In the genomic region with DNA sequence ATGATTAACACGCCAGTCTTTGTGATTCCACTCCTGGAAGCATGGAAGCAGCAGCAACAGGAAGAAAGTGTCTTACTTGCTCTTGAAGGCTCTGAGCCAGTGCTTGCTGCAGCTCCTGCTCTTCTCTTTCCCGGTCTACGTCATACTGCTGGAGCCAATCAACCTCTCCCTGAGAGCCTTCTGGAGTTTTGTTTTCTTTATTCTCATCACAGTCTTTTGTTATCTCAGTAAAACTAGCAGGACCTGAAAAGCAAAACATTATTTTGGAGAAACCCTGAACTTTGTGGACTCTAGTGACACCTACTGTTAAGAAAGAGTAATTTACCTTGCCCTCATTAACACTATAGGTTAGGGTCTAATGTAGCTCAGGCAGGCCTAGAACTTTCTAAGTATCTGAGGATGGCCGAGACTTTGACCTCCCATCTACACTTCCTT, we compare ENCODE assay signal across 9 mouse cellular contexts. TPM values are rescaled to one million over a fixed set of nuclear protein-coding genes. Genes with fewer than 3 reads are reported as not detected.
DNase-seq lines count a peak whose midpoint lies in the region; ATAC-seq and TF ChIP-seq lines count a peak whose summit lies in the region.
"Had no signal": no experiment of that assay in that cellular context is flagged by ENCODE, and none has a peak within 500 bp of the region (broad histone marks: within the 10 kb centered on the region; RNA-seq: fewer than 3 reads in every experiment).

No protein-coding gene starts in this region.

- peak; percentile 17 to 28 for DNase-seq in cerebellum, adult 2 months
- no peak for DNase-seq in cerebellum, postnatal 4 days (ENCODE audit: low spot score in 2 of 2)
- DNase-seq in thymus, postnatal 0 days (ENCODE audit: low spot score) = peak; percentile 52
- DNase-seq in thymus, adult 2 months = no peak
- DNase-seq in heart, adult 2 months = peak; percentile 28 to 32
- DNase-seq in retina, postnatal 7 days (ENCODE audit: low read depth, low spot score) = peak; percentile 54
- no peak for DNase-seq in gastrocnemius, postnatal 36 days
- DNase-seq: liver, embryonic 13.5 days had no signal

- H3K4me2 ChIP-seq in kidney, embryonic 16.5 days (replicated peaks; ENCODE audit: low read depth, low read length) = no peak overlapping the region
- H3K4me2 ChIP-seq: liver, embryonic 13.5 days had no signal

- WGBS in cerebellum, adult 2 months = 57% methylated on average over 4 of the region's 4 CpGs
- WGBS in thymus, adult 2 months = 78% methylated on average over 4 of the region's 4 CpGs
- 24% methylated on average over 4 of the region's 4 CpGs for WGBS in heart, adult 2 months
- WGBS in kidney, embryonic 16.5 days = 39% methylated on average over 4 of the region's 4 CpGs

- H3K4me3 ChIP-seq in cerebellum, adult 2 months (replicated peaks; ENCODE audit: insufficient read depth, low read depth, low read length) = no peak overlapping the region
- no peak overlapping the region for H3K4me3 ChIP-seq in thymus, adult 2 months (ENCODE audit: control insufficient read depth, insufficient read depth, low read length)
- no peak overlapping the region for H3K4me3 ChIP-seq in heart, adult 2 months
- H3K4me3 ChIP-seq in kidney, embryonic 16.5 days (ENCODE audit: low read length) = no peak overlapping the region
- H3K4me3 ChIP-seq: liver, embryonic 13.5 days had no signal

- H3K27ac ChIP-seq in cerebellum, adult 2 months (ENCODE audit: insufficient read depth, low read length) = no peak overlapping the region
- no peak overlapping the region for H3K27ac ChIP-seq in thymus, adult 2 months (ENCODE audit: control insufficient read depth, insufficient read depth, low read length)
- H3K27ac ChIP-seq in heart, adult 2 months = no peak overlapping the region
- peak overlapping the region; percentile 56; the same call in 1 of the 2 replicates for H3K27ac ChIP-seq in kidney, embryonic 16.5 days (ENCODE audit: low read length)
- H3K27ac ChIP-seq: liver, embryonic 13.5 days had no signal

- no peak overlapping the region for H3K9ac ChIP-seq in heart, adult 2 months (ENCODE audit: low read depth, low read length)
- no peak overlapping the region for H3K9ac ChIP-seq in kidney, embryonic 16.5 days (replicated peaks; ENCODE audit: low read length)
- H3K9ac ChIP-seq: liver, embryonic 13.5 days had no signal

- TF ChIP-seq POLR2A in cerebellum, adult 2 months (IDR thresholded peaks at IDR 0.05; ENCODE audit: borderline replicate concordance, insufficient read depth, low read length) = no peak
- TF ChIP-seq POLR2A in thymus, adult 2 months (IDR thresholded peaks at IDR 0.05; ENCODE audit: control insufficient read depth, extremely low read depth, insufficient read depth, low read length, poor library complexity) = no peak
- 0 out of 2 replicates have a peak, but pooled peaks have one; percentile 21 for TF ChIP-seq POLR2A in heart, adult 2 months (IDR thresholded peaks at IDR 0.05; ENCODE audit: insufficient read depth, low read depth, low read length)

- ATAC-seq in kidney, embryonic 16.5 days (ENCODE audit: low FRiP score, low TSS enrichment) = peak; percentile 70; the same call in 1 of the 2 replicates

- no peaks in the 10 kb centered on the region for H3K79me2 ChIP-seq in heart, adult 2 months (replicated peaks; ENCODE audit: control insufficient read depth, insufficient read depth, low read length)

- TF ChIP-seq EP300 in heart, adult 2 months (IDR thresholded peaks at IDR 0.05; ENCODE audit: insufficient read depth, low read depth, low read length) = no peak

- H3K27me3 ChIP-seq in cerebellum, adult 2 months (ENCODE audit: control insufficient read depth, insufficient read depth, low read length) = no peaks in the 10 kb centered on the region
- H3K27me3 ChIP-seq in thymus, adult 2 months (ENCODE audit: control insufficient read depth, insufficient read depth, low read length) = no peaks in the 10 kb centered on the region
- H3K27me3 ChIP-seq in heart, adult 2 months (ENCODE audit: control insufficient read depth, insufficient read depth, low read length) = no peaks in the 10 kb centered on the region
- H3K27me3 ChIP-seq in kidney, embryonic 16.5 days (ENCODE audit: insufficient read depth, low read length) = no peaks in the 10 kb centered on the region
- H3K27me3 ChIP-seq: liver, embryonic 13.5 days had no signal

- intact Hi-C loops in heart, adult 2 months (cut with DNase I) = loop anchor here (2.0 to 5.0 kb wide), 5 partner anchors 54 to 246 kb away; a partner anchor contains a TSS
- intact Hi-C loops in gastrocnemius, postnatal 36 days (cut with DNase I) = loop anchor here (1.0 to 10.0 kb wide), 3 partner anchors 140 to 247 kb away; a partner anchor contains a TSS

- peaks cover 70% of the 10 kb centered on the region for H3K36me3 ChIP-seq in thymus, adult 2 months (ENCODE audit: control insufficient read depth, insufficient read depth, low read length)
- peaks cover 2% of the 10 kb centered on the region; the same call in 1 of the 2 replicates for H3K36me3 ChIP-seq in heart, adult 2 months (ENCODE audit: control insufficient read depth, insufficient read depth, low read length)
- peaks cover 44% of the 10 kb centered on the region for H3K36me3 ChIP-seq in kidney, embryonic 16.5 days (ENCODE audit: insufficient read depth, low read length)

- peak; percentile 44; the same call in 1 of the 2 replicates for TF ChIP-seq CTCF in cerebellum, adult 2 months (IDR thresholded peaks at IDR 0.05; ENCODE audit: borderline replicate concordance, insufficient read depth, low read depth, low read length)
- TF ChIP-seq CTCF in thymus, adult 2 months (IDR thresholded peaks at IDR 0.05; ENCODE audit: borderline replicate concordance, control insufficient read depth, extremely low read depth, insufficient read depth, low read length, poor library complexity) = no peak
- peak; percentile 88 for TF ChIP-seq CTCF in heart, adult 2 months (IDR thresholded peaks at IDR 0.05)

- H3K9me3 ChIP-seq in kidney, embryonic 16.5 days (ENCODE audit: low read length) = no peaks in the 10 kb centered on the region
- H3K9me3 ChIP-seq: liver, embryonic 13.5 days had no signal

- H3K4me1 ChIP-seq in cerebellum, adult 2 months (ENCODE audit: control insufficient read depth, insufficient read depth, low read length) = no peaks in the 10 kb centered on the region
- H3K4me1 ChIP-seq in thymus, adult 2 months (replicated peaks; ENCODE audit: control insufficient read depth, insufficient read depth, low read length) = no peaks in the 10 kb centered on the region
- H3K4me1 ChIP-seq in heart, adult 2 months (ENCODE audit: control insufficient read depth, insufficient read depth, low read length) = peaks cover 1% of the 10 kb centered on the region
- H3K4me1 ChIP-seq in kidney, embryonic 16.5 days (ENCODE audit: insufficient read depth, low read length) = no peaks in the 10 kb centered on the region
- H3K4me1 ChIP-seq: liver, embryonic 13.5 days had no signal

RNA-seq across cellular contexts. Expression of a gene that starts 43.5 kb away (rescaled TPM):
- polyA plus RNA-seq in cerebellum, adult 2 months (2012; rRNA removed) = 0.39 and 0.59 TPM in 2 replicates
- 0.29 and 0.30 TPM in 2 replicates for polyA plus RNA-seq in thymus, postnatal 0 days (2015; fragmentation: Nextera tagmentation; extraction: Ambion mirVana)
- 0.74 and 1.0 TPM in 2 replicates for polyA plus RNA-seq in thymus, adult 2 months (2012; rRNA removed)
- under 1 TPM; 0.80 to 0.97 TPM for total RNA-seq in heart, adult 2 months (2021)
- 0.27 and 0.29 TPM in 2 replicates for polyA plus RNA-seq in heart, adult 2 months (2012; rRNA removed)
- 17.5 and 18.0 TPM in 2 replicates for polyA plus RNA-seq in kidney, embryonic 16.5 days (2015; fragmentation: Nextera tagmentation; extraction: Ambion mirVana)
- total RNA-seq in gastrocnemius, postnatal 36 days (2021) = not detected

RNA-seq across cellular contexts. Expression of a gene that starts 53.2 kb away (rescaled TPM):
- 28.4 and 28.5 TPM in 2 replicates for polyA plus RNA-seq in cerebellum, adult 2 months (2012; rRNA removed)
- polyA plus RNA-seq in thymus, postnatal 0 days (2015; fragmentation: Nextera tagmentation; extraction: Ambion mirVana) = 63.2 and 66.6 TPM in 2 replicates
- polyA plus RNA-seq in thymus, adult 2 months (2012; rRNA removed) = 40.2 and 53.1 TPM in 2 replicates
- 10 to 100 TPM; 11.8 to 12.6 TPM for total RNA-seq in heart, adult 2 months (2021)
- polyA plus RNA-seq in heart, adult 2 months (2012; rRNA removed) = 10.0 and 18.3 TPM in 2 replicates
- 63.7 and 71.7 TPM in 2 replicates for polyA plus RNA-seq in kidney, embryonic 16.5 days (2015; fragmentation: Nextera tagmentation; extraction: Ambion mirVana)
- total RNA-seq in gastrocnemius, postnatal 36 days (2021) = 10 to 100 TPM; 11.1 to 11.6 TPM

Comparison
In these comparisons a context has a peak if more than half of its experiments do, and no peak if none do; other contexts are left out.
1. DNase-seq: peak in cerebellum, adult 2 months (2 of 2), thymus, postnatal 0 days (single experiment), heart, adult 2 months (2 of 2) and retina, postnatal 7 days (single experiment); none in cerebellum, postnatal 4 days (0 of 2), thymus, adult 2 months (single experiment) and gastrocnemius, postnatal 36 days (0 of 2).